Mouse (Mus musculus): ENCODE results near the gene 1700029I15Rik. TPM values are rescaled to one million over a fixed set of nuclear protein-coding genes. Genes with fewer than 3 reads are reported as not detected.

Gene 1700029I15Rik
- total and polyA plus RNA-seq, 2 experiments from 2014 or later, result 1.8 to 4.9 TPM

- ATAC-seq (no peak), DNase-seq (ENCODE audit: low spot score) (no peak)
- Histone ChIP-seq H3K4me1 (ENCODE audit: insufficient read depth, low read length) (peaks cover 29% of the 10 kb centered on the region), H3K9ac (replicated peaks; ENCODE audit: low read length) (no peak overlapping the region), H3K36me3 (ENCODE audit: insufficient read depth, low read length) (peaks cover 2% of the 10 kb centered on the region; the same call in 1 of the 2 replicates), H3K27ac (no peak overlapping the region), H3K9me3 (ENCODE audit: low read length) (no peaks in the 10 kb centered on the region), H3K27me3 (ENCODE audit: insufficient read depth, low read length) (no peaks in the 10 kb centered on the region), H3K4me3 (ENCODE audit: low read length) (no peak overlapping the region), H3K4me2 (ENCODE audit: low read depth, low read length) (no peak overlapping the region)
- no peak for TF ChIP-seq CTCF (IDR thresholded peaks at IDR 0.05; ENCODE audit: low read depth)
- WGBS, result 81% methylated on average over 11 of the region's 11 CpGs
Observed at GRCm38 (mm10) chr2:92373437-92373813, 8.9 kb upstream of the 1700029I15Rik start.

DNA sequence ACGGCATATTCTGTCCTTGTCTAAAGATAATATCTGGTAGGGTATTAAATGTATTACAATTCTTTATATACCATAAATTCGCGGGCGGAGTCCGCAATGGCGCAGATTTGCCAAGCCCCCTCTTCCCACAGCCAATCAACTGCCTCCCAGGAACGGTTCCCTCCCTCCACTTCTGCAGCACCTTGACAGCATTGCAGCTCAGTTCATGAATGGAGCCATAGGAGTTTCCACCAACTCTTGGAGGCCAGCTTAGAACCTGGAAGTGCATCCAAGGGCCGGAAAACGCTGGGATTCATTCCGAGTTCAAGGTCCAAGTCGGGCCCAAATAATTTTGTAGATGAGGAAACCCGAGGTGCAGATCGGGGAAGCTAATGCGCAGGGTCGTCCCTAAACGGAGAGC is 7.8 kb upstream of the 1700029I15Rik start, which contains the start of the genes Pex16 and Large2:
TSS of gene Pex16 (plus strand) at position 163 of the 400 bp plus-strand sequence.
TSS of gene Large2 (minus strand) at position 356 of the 400 bp plus-strand sequence.
- peak within 1 kb of the TSS; percentile 80 for H3K27ac ChIP-seq
- H3K4me1 ChIP-seq (ENCODE audit: insufficient read depth, low read length), result peaks cover 29% of the 10 kb centered on the region
- 6% methylated on average over 16 of the region's 16 CpGs for WGBS

GRCm38 (mm10) chr2:92375099-92375623 is 7.2 kb upstream of the 1700029I15Rik start:
- Histone ChIP-seq H3K27ac (peak overlapping the region; percentile 80), H3K9me3 (ENCODE audit: low read length) (no peaks in the 10 kb centered on the region), H3K27me3 (ENCODE audit: insufficient read depth, low read length) (no peaks in the 10 kb centered on the region), H3K9ac (replicated peaks; ENCODE audit: low read length) (peak overlapping the region; percentile 56), H3K4me2 (ENCODE audit: low read depth, low read length) (peak overlapping the region; percentile 66), H3K4me3 (ENCODE audit: low read length) (peak overlapping the region; percentile 55), H3K36me3 (ENCODE audit: insufficient read depth, low read length) (peaks cover 17% of the 10 kb centered on the region), H3K4me1 (ENCODE audit: insufficient read depth, low read length) (peaks cover 29% of the 10 kb centered on the region)
- DNase-seq (ENCODE audit: low spot score) (peak; percentile 98), ATAC-seq (peak; percentile 97)
- TF ChIP-seq CTCF (IDR thresholded peaks at IDR 0.05; ENCODE audit: low read depth), result peak; percentile 34
- under 1% methylated on average over 28 of the region's 29 CpGs for WGBS

More for the DNA sequence above, 7.8 kb upstream of the 1700029I15Rik start, which contains the start of the genes Pex16 and Large2:
- Histone ChIP-seq H3K36me3 (ENCODE audit: insufficient read depth, low read length) (peaks cover 13% of the 10 kb centered on the region), H3K27me3 (ENCODE audit: insufficient read depth, low read length) (no peaks in the 10 kb centered on the region), H3K9me3 (ENCODE audit: low read length) (no peaks in the 10 kb centered on the region), H3K9ac (replicated peaks; ENCODE audit: low read length) (peak within 1 kb of the TSS; percentile 56), H3K4me3 (ENCODE audit: low read length) (peak within 1 kb of the TSS; percentile 55), H3K4me2 (ENCODE audit: low read depth, low read length) (peak within 1 kb of the TSS; percentile 66)
- DNase-seq (ENCODE audit: low spot score) (peak; percentile 71), ATAC-seq (no peak)
- TF ChIP-seq CTCF (IDR thresholded peaks at IDR 0.05; ENCODE audit: low read depth), result no peak

- DNase-seq (ENCODE audit: low spot score) (no peak), ATAC-seq (no peak)
- H3K4me1 ChIP-seq (ENCODE audit: insufficient read depth, low read length), result peaks cover 23% of the 10 kb centered on the region
- H3K4me3 ChIP-seq (ENCODE audit: low read length), result peak overlapping the region; percentile 55
- H3K9ac ChIP-seq (replicated peaks; ENCODE audit: low read length), result peak overlapping the region; percentile 56
- H3K9me3 ChIP-seq (ENCODE audit: low read length), result no peaks in the 10 kb centered on the region
- H3K36me3 ChIP-seq (ENCODE audit: insufficient read depth, low read length), result peaks cover 17% of the 10 kb centered on the region
- no peak for TF ChIP-seq CTCF (IDR thresholded peaks at IDR 0.05; ENCODE audit: low read depth)
- peak overlapping the region; percentile 80; the same call in 1 of the 2 replicates for H3K27ac ChIP-seq
- 11% methylated on average over 10 of the region's 10 CpGs for WGBS
- no peaks in the 10 kb centered on the region for H3K27me3 ChIP-seq (ENCODE audit: insufficient read depth, low read length)
- H3K4me2 ChIP-seq (ENCODE audit: low read depth, low read length), result peak overlapping the region; percentile 66
Observed at GRCm38 (mm10) chr2:92375788-92376187, 6.5 kb upstream of the 1700029I15Rik start.

DNA sequence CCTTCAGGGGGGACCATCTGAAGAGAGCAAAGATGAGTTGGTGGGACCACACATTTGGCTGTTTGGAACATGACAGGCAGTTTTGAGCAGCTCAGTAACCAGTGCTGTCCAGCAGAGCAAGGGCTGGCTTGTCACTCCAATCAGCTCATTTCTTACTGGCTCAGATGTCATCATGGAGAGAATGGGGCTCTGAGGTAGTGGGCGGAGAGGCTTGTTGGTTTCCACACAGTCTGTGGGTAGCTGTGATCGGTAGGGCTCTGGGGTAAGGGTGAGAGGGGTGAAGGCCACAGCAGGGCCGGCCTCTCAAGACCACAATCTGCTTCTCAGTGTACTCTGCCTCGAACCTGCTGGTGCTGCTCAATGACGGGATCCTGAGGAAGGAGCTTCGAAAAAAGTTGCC is 6.0 kb upstream of the 1700029I15Rik start:
- no peaks in the 10 kb centered on the region for H3K27me3 ChIP-seq (ENCODE audit: insufficient read depth, low read length)
- peak overlapping the region; percentile 56; the same call in 1 of the 2 replicates for H3K9ac ChIP-seq (replicated peaks; ENCODE audit: low read length)
- ATAC-seq (no peak), DNase-seq (ENCODE audit: low spot score) (no peak)
- 85% methylated on average over 6 of the region's 6 CpGs for WGBS
- H3K27ac ChIP-seq, result no peak overlapping the region
- H3K4me3 ChIP-seq (ENCODE audit: low read length), result peak overlapping the region; percentile 55; the same call in 1 of the 2 replicates
- H3K4me2 ChIP-seq (ENCODE audit: low read depth, low read length), result peak overlapping the region; percentile 66
- peaks cover 18% of the 10 kb centered on the region for H3K4me1 ChIP-seq (ENCODE audit: insufficient read depth, low read length)
- no peaks in the 10 kb centered on the region for H3K9me3 ChIP-seq (ENCODE audit: low read length)
- TF ChIP-seq CTCF (IDR thresholded peaks at IDR 0.05; ENCODE audit: low read depth), result no peak
- peaks cover 18% of the 10 kb centered on the region for H3K36me3 ChIP-seq (ENCODE audit: insufficient read depth, low read length)

GRCm38 (mm10) chr2:92377320-92377719 is 5.0 kb upstream of the 1700029I15Rik start:
- 87% methylated on average over 7 of the region's 7 CpGs for WGBS
- TF ChIP-seq CTCF (IDR thresholded peaks at IDR 0.05; ENCODE audit: low read depth), result no peak
- Histone ChIP-seq H3K36me3 (ENCODE audit: insufficient read depth, low read length) (peaks cover 26% of the 10 kb centered on the region), H3K4me3 (ENCODE audit: low read length) (no peak overlapping the region), H3K9me3 (ENCODE audit: low read length) (no peaks in the 10 kb centered on the region), H3K4me2 (ENCODE audit: low read depth, low read length) (no peak overlapping the region), H3K27ac (no peak overlapping the region), H3K27me3 (ENCODE audit: insufficient read depth, low read length) (no peaks in the 10 kb centered on the region), H3K4me1 (ENCODE audit: insufficient read depth, low read length) (peaks cover 8% of the 10 kb centered on the region; the same call in 1 of the 2 replicates), H3K9ac (replicated peaks; ENCODE audit: low read length) (no peak overlapping the region)
- DNase-seq (ENCODE audit: low spot score) (no peak), ATAC-seq (no peak)
